Mouse (Mus musculus) bone marrow macrophage, adult 2 months (primary cell): ENCODE measurements at regions not wholly inside any gene's neighbourhood (a gene's known extent, or its start where the extent isn't known, plus 50 kb on each side); places are given as distances from the start of the nearest gene placed in this dataset.

Experiments
- CTCF ChIP-seq: IDR thresholded peaks from 2 replicates; pipeline ENCODE4 v1.5.1; 2012; ENCODE audit warnings: low read depth, mild to moderate bottlenecking, low read length, moderate library complexity
- POLR2A ChIP-seq: IDR thresholded peaks from 2 replicates; pipeline ENCODE4 v1.6.1; 2012; ENCODE audit warnings: mild to moderate bottlenecking, low read depth, low read length, borderline replicate concordance

GRCm38 (mm10) chr3:129391888-129392813 lies 59.6 kb upstream of the Enpep start:
- no peak for TF ChIP-seq CTCF
- no peak for TF ChIP-seq POLR2A
